Mouse (Mus musculus) testis, adult 2 months (tissue): ENCODE measurements around the gene Fgf4. TPM values are rescaled to one million over a fixed set of nuclear protein-coding genes. Genes with fewer than 3 reads are reported as not detected.
"Not testable (repeated sequence)": the region's sequence is repeated elsewhere in the genome, so short reads cannot be mapped to it uniquely, and the experiment has no call there.

Source experiments
- H3K27ac ChIP-seq: fragments of 200-500 bp; 2 replicates; pipeline ENCODE4 v1.5.1; 2012; ENCODE audit warnings: low read depth, low read length; ENCODE audit not compliant: control insufficient read depth, insufficient read depth
- H3K27me3 ChIP-seq: fragments of 200-500 bp; 2 replicates; pipeline ENCODE4 v1.6.1; 2012; ENCODE audit warnings: mild to moderate bottlenecking, low read length, moderate library complexity; ENCODE audit not compliant: control insufficient read depth, insufficient read depth
- H3K36me3 ChIP-seq: fragments of 200-500 bp; 2 replicates; pipeline ENCODE4 v1.6.1; 2012; ENCODE audit warnings: mild to moderate bottlenecking, low read length; ENCODE audit not compliant: control insufficient read depth, insufficient read depth
- H3K4me1 ChIP-seq: fragments of 200-500 bp; 2 replicates; pipeline ENCODE4 v1.6.1; 2012; ENCODE audit warnings: low read length; ENCODE audit not compliant: control insufficient read depth, insufficient read depth
- H3K4me3 ChIP-seq: fragments of 200-500 bp; 2 replicates; pipeline ENCODE4 v1.5.1; 2012; ENCODE audit warnings: low read depth, mild to moderate bottlenecking, low read length, moderate library complexity, mixed read lengths; ENCODE audit not compliant: control insufficient read depth
- CTCF ChIP-seq: fragments of 200-500 bp; IDR thresholded peaks from 2 replicates; pipeline ENCODE4 v1.5.1; 2012; ENCODE audit warnings: low read depth, mild to moderate bottlenecking, inconsistent platforms, low read length, moderate library complexity; ENCODE audit not compliant: control insufficient read depth, insufficient read depth, insufficient replicate concordance
- POLR2A ChIP-seq: fragments of 200-500 bp; IDR thresholded peaks from 2 replicates; pipeline ENCODE4 v1.6.1; 2012; ENCODE audit warnings: low read depth, mild to moderate bottlenecking, inconsistent platforms, low read length, moderate library complexity; ENCODE audit not compliant: control insufficient read depth
- polyA plus RNA-seq: library from polyadenylated mRNA; depleted of rRNA; stranded (reverse); fragments of >200 nt; gene quantifications from 2 replicates; pipeline ENCODE4 v1.2.3, GENCODE M21; 2012

The Fgf4 gene
- polyA plus RNA-seq, 1 experiment: not detected

- no peak overlapping the region for H3K27ac ChIP-seq
- TF ChIP-seq CTCF (no peak), POLR2A (no peak)
- H3K36me3 ChIP-seq: no peaks in the 10 kb centered on the region
- H3K27me3 ChIP-seq: no peaks in the 10 kb centered on the region
- H3K4me1 ChIP-seq: no peaks in the 10 kb centered on the region
- H3K4me3 ChIP-seq: no peak overlapping the region
Observed at GRCm38 (mm10) chr7:144888564-144889299, 41.6 kb downstream of the Fgf4 start.

DNA sequence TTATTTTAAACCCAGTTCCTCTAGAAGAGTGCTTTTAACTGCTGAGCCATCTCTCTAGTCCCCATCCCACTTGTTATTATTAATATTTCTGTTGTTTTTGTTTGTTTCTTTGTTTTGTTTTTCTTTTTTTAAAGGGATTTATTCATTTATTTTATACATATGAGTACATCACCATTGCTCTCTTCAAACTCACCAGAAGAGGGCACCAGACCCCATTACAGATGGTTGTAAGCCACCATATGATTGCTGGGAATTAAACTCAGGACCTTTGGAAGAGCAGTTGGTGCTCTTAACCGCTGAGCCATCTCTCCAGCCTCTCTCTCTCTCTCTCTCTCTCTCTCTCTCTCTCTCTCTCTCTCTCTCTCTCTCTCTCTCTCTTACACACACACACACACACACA is 43.5 kb downstream of the Fgf4 start:
- not testable (repeated sequence) for H3K27ac ChIP-seq, H3K27me3 ChIP-seq, H3K4me3 ChIP-seq, H3K4me1 ChIP-seq, H3K36me3 ChIP-seq

GRCm38 (mm10) chr7:144891863-144892262 is 44.7 kb downstream of the Fgf4 start:
- Histone ChIP-seq H3K27me3 (peaks cover 5% of the 10 kb centered on the region), H3K36me3 (no peaks in the 10 kb centered on the region), H3K4me3 (no peak overlapping the region), H3K27ac (no peak overlapping the region), H3K4me1 (peaks cover 18% of the 10 kb centered on the region)
- TF ChIP-seq CTCF (no peak), POLR2A (no peak)

- Histone ChIP-seq H3K27me3 (peaks cover 8% of the 10 kb centered on the region), H3K4me1 (peaks cover 22% of the 10 kb centered on the region), H3K36me3 (no peaks in the 10 kb centered on the region), H3K27ac (no peak overlapping the region), H3K4me3 (no peak overlapping the region)
- TF ChIP-seq CTCF: no peak
Observed at GRCm38 (mm10) chr7:144892322-144892721, 45.2 kb downstream of the Fgf4 start.

- peaks cover 8% of the 10 kb centered on the region for H3K27me3 ChIP-seq
- H3K4me3 ChIP-seq: no peak overlapping the region
- H3K36me3 ChIP-seq: no peaks in the 10 kb centered on the region
- peaks cover 22% of the 10 kb centered on the region for H3K4me1 ChIP-seq
- TF ChIP-seq POLR2A (no peak), CTCF (0 out of 2 replicates have a peak, but pooled peaks have one; percentile 7)
- no peak overlapping the region for H3K27ac ChIP-seq
Observed at GRCm38 (mm10) chr7:144894191-144894590, 47.0 kb downstream of the Fgf4 start.

- Histone ChIP-seq H3K27me3 (peaks cover 8% of the 10 kb centered on the region), H3K4me3 (no peak overlapping the region), H3K4me1 (peaks cover 22% of the 10 kb centered on the region), H3K27ac (no peak overlapping the region), H3K36me3 (no peaks in the 10 kb centered on the region)
- TF ChIP-seq POLR2A (no peak), CTCF (no peak)
Observed at GRCm38 (mm10) chr7:144894706-144895105, 47.5 kb downstream of the Fgf4 start.

DNA sequence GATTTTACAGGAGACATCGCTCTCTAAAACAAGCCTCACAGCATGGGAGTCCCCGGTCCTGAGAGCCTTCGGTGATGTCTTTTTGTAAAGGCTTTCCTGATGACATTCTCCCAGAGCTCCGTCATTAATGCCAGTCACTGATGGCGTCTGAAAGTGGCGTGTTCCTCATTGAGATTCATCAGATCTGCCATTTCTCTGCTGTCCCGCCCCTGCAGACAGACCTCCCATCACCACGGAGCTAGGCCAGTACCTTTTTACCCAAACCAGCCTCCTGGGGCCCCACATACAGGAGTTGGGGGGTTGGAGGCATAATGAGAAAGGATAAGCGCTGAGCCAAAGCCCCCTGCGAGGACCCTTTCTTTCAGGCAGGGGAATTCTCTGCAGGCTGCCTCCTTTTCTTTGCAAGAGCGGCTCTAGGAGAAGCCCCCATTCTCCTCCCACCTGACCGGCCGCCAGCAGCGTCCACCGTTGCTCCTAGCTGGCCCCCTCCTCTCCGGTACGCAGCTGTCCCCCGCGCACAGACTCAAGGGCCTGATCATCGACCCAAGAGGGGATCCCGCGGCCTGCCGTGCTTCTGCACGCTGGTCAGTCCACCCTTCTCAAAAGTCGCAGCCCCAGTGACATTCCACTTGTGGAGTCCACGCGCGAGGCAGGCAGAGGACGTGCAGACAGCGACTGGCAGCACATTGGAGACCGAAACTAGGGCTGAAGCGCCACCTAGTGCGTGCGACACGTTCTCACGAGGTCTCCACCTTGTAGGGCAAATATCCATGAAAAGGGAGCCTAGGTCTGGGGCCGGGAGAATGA is 48.3 kb downstream of the Fgf4 start:
- H3K4me1 ChIP-seq: peaks cover 22% of the 10 kb centered on the region
- no peak overlapping the region for H3K27ac ChIP-seq
- peaks cover 8% of the 10 kb centered on the region for H3K27me3 ChIP-seq
- H3K36me3 ChIP-seq: no peaks in the 10 kb centered on the region
- H3K4me3 ChIP-seq: peak overlapping the region; percentile 64
- no peak for TF ChIP-seq POLR2A
- TF ChIP-seq CTCF: peak; percentile 79; the same call in 1 of the 2 replicates
